Mouse (Mus musculus) erythroblast, embryonic 14.5 days (primary cell): ENCODE results near the gene Plin1. TPM values are rescaled to one million over a fixed set of nuclear protein-coding genes. Genes with fewer than 3 reads are reported as not detected.

Source experiments
- H3K27me3 ChIP-seq: 2 replicates; pipeline ENCODE4 v1.6.1; 2012; ENCODE audit warnings: inconsistent platforms; ENCODE audit not compliant: control insufficient read depth
- H3K36me3 ChIP-seq: 2 replicates; pipeline ENCODE4 v1.6.1; 2012; ENCODE audit warnings: mild to moderate bottlenecking, inconsistent platforms; ENCODE audit not compliant: control insufficient read depth
- H3K4me1 ChIP-seq: 2 replicates; pipeline ENCODE4 v1.6.1; 2012; ENCODE audit warnings: inconsistent platforms; ENCODE audit not compliant: control insufficient read depth
- H3K4me3 ChIP-seq: replicated peaks from 2 replicates; pipeline ENCODE3; 2012; ENCODE audit warnings: moderate library complexity, mild to moderate bottlenecking, inconsistent platforms
- H3K9me3 ChIP-seq: 2 replicates; pipeline ENCODE4 v1.6.1; 2012; ENCODE audit warnings: low read length, inconsistent platforms, mixed read lengths; ENCODE audit not compliant: control insufficient read depth
- GATA1 ChIP-seq: IDR thresholded peaks from 2 replicates; pipeline ENCODE4 v1.6.1; 2012; ENCODE audit warnings: low read length, inconsistent platforms, mixed read lengths
- TAL1 ChIP-seq: IDR thresholded peaks from 3 replicates; pipeline ENCODE4 v1.6.1; 2012; ENCODE audit warnings: low read length, inconsistent platforms, mixed read lengths
- polyA plus RNA-seq: library from polyadenylated mRNA; stranded (reverse); fragments of >175 nt; gene quantifications from 2 replicates; pipeline ENCODE4 v1.2.3, GENCODE M21; 2012

Gene Plin1
- polyA plus RNA-seq, 1 experiment: not detected

GRCm38 (mm10) chr7:79761124-79761876 is 28.6 kb upstream of the Plin1 start:
- TF ChIP-seq GATA1 (no peak), TAL1 (no peak)
- Histone ChIP-seq H3K36me3 (no peaks in the 10 kb centered on the region), H3K27me3 (no peaks in the 10 kb centered on the region), H3K4me1 (no peaks in the 10 kb centered on the region), H3K4me3 (no peak overlapping the region), H3K9me3 (no peaks in the 10 kb centered on the region)

GRCm38 (mm10) chr7:79759766-79760165 is 27.1 kb upstream of the Plin1 start:
- Histone ChIP-seq H3K36me3 (no peaks in the 10 kb centered on the region), H3K4me3 (no peak overlapping the region), H3K4me1 (no peaks in the 10 kb centered on the region), H3K9me3 (no peaks in the 10 kb centered on the region), H3K27me3 (no peaks in the 10 kb centered on the region)
- TF ChIP-seq TAL1 (no peak), GATA1 (no peak)

DNA sequence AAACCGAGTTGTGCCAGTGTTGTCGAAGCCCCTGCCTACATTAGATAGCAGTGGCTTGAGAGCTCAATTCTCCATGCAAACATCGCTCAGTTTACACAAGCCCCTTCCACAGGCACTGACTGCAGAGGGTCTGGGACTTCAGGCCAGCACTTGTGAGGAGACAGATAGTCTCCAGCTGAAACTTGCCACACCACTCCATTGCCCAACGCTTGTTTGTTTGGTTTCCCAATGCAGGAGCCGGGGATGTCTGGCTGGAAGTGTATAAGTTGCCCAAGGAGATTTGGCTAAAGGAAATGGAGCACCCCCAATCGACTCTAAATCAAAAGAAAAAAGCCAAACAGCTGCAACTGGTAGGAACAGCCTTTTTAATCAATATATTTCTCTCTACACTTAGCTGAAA is 25.5 kb upstream of the Plin1 start:
- no peaks in the 10 kb centered on the region for H3K27me3 ChIP-seq
- no peaks in the 10 kb centered on the region for H3K36me3 ChIP-seq
- TF ChIP-seq TAL1 (no peak), GATA1 (no peak)
- H3K4me3 ChIP-seq: no peak overlapping the region
- no peaks in the 10 kb centered on the region for H3K9me3 ChIP-seq
- H3K4me1 ChIP-seq: no peaks in the 10 kb centered on the region

DNA sequence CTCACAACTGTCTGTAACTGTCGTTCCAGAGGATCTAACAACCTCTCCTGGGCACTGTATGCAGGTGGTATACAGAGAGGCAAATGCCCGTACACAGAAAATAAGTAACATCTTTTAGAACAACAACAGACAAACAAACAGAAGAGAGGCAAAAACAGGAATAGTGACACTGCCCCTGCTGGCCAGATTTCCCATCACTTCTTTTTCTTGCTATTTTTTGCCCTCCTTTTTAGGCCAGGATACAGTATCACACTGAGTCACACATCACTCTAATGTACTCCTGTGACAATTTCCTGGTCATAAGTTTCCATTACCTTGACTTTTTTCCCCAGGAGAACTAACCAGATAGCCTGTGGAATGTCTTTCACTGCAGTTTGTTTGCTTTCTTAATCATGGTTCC is 23.6 kb upstream of the Plin1 start:
- H3K36me3 ChIP-seq: no peaks in the 10 kb centered on the region
- no peaks in the 10 kb centered on the region for H3K4me1 ChIP-seq
- no peaks in the 10 kb centered on the region for H3K9me3 ChIP-seq
- TF ChIP-seq TAL1: no peak
- TF ChIP-seq GATA1: no peak
- H3K27me3 ChIP-seq: no peaks in the 10 kb centered on the region
- no peak overlapping the region for H3K4me3 ChIP-seq

DNA sequence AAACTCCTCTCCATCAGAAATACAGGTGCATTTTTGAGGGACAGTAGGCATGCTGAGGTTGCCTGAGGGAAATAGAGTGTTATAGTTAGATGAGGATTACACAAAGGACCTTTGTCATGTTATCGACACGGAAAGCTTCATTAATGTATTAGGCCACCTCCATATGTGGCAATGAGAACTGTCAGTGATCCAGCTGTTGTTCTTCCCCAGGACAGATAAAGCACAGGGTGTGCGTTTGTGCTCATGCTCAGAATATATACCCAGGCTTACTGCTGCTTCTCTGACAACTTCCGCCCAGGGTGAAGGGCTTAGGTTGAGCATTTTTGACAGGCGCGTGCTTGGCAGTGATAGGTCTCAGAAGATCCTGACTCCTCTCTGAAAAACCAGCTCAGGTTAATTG is 16.8 kb upstream of the Plin1 start:
- no peaks in the 10 kb centered on the region for H3K27me3 ChIP-seq
- no peaks in the 10 kb centered on the region for H3K36me3 ChIP-seq
- H3K4me1 ChIP-seq: no peaks in the 10 kb centered on the region
- no peak overlapping the region for H3K4me3 ChIP-seq
- H3K9me3 ChIP-seq: no peaks in the 10 kb centered on the region
- TF ChIP-seq TAL1 (no peak), GATA1 (no peak)

DNA sequence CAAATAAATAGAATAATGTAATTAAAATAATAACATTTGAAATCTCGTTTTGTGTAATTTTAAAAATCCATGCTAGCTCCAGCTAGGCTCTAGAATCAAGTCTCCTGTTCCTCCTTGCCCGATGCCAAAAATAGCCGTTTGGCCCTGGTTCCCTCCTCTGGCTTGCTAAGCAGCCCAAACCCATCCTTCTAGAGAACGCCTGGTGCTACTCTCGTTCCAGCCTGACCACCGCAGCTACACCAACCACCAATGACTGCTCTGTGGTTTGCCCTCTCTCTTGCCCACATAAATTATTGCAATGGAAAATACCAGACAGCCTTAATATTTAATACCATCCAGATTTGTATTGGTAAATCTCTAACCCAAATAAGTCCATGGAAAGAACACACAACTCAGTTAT is 15.0 kb upstream of the Plin1 start:
- Histone ChIP-seq H3K4me3 (no peak overlapping the region), H3K4me1 (peaks cover 6% of the 10 kb centered on the region), H3K36me3 (no peaks in the 10 kb centered on the region), H3K9me3 (no peaks in the 10 kb centered on the region), H3K27me3 (no peaks in the 10 kb centered on the region)
- TF ChIP-seq TAL1 (no peak), GATA1 (no peak)

DNA sequence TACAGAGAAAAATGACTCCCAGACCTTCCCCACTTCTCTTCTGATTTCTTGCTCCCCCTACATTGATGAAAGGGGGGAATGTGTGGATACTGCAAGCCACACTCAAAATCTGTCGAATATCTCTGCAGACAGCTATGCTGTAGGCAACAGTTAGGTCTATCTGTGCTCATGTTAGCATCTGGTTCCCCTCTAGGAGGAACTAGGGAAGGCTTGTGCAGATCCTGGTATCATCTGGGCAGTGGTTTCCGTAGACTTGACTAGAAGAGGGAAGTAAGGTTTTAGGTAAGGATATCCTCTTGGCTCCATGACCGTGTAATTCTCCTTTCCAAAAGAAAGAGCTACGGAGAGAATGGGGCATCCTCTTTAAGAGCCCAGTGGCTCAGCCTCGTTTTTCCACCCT is 11.9 kb upstream of the Plin1 start:
- TF ChIP-seq GATA1 (no peak), TAL1 (no peak)
- H3K36me3 ChIP-seq: no peaks in the 10 kb centered on the region
- H3K9me3 ChIP-seq: no peaks in the 10 kb centered on the region
- peaks cover 10% of the 10 kb centered on the region for H3K4me1 ChIP-seq
- no peak overlapping the region for H3K4me3 ChIP-seq
- no peaks in the 10 kb centered on the region for H3K27me3 ChIP-seq

GRCm38 (mm10) chr7:79744051-79744450 is 11.3 kb upstream of the Plin1 start:
- no peaks in the 10 kb centered on the region for H3K9me3 ChIP-seq
- no peaks in the 10 kb centered on the region for H3K36me3 ChIP-seq
- H3K4me1 ChIP-seq: peaks cover 10% of the 10 kb centered on the region
- H3K27me3 ChIP-seq: no peaks in the 10 kb centered on the region
- no peak overlapping the region for H3K4me3 ChIP-seq
- no peak for TF ChIP-seq TAL1
- TF ChIP-seq GATA1: no peak

GRCm38 (mm10) chr7:79742659-79743536 is 10.2 kb upstream of the Plin1 start, which contains the start of the genes Pex11a and Wdr93:
Gene Pex11a, minus strand, starts transcription at chr7:79743131.
Gene Wdr93, plus strand, starts transcription at chr7:79743163.
- no peaks in the 10 kb centered on the region for H3K9me3 ChIP-seq
- H3K4me3 ChIP-seq: peak within 1 kb of the TSS; percentile 66
- H3K36me3 ChIP-seq: no peaks in the 10 kb centered on the region
- H3K4me1 ChIP-seq: peaks cover 10% of the 10 kb centered on the region
- no peak for TF ChIP-seq TAL1
- TF ChIP-seq GATA1: no peak
- no peaks in the 10 kb centered on the region for H3K27me3 ChIP-seq
